Mouse (Mus musculus) induced T-regulatory cell, adult 2 months (primary cell): ENCODE results near the gene Tnfrsf13c.
A peak's percentile ranks its signal among the peaks of the same experiment; 100 is the strongest.
"Not testable (repeated sequence)": the region's sequence is repeated elsewhere in the genome, so short reads cannot be mapped to it uniquely, and the experiment has no call there.

Experiments
- DNase-seq: peaks from one replicate; pipeline ENCODE4 v3.0.0-alpha.2; 2012; ENCODE audit warnings: low read depth

Gene Tnfrsf13c

DNA sequence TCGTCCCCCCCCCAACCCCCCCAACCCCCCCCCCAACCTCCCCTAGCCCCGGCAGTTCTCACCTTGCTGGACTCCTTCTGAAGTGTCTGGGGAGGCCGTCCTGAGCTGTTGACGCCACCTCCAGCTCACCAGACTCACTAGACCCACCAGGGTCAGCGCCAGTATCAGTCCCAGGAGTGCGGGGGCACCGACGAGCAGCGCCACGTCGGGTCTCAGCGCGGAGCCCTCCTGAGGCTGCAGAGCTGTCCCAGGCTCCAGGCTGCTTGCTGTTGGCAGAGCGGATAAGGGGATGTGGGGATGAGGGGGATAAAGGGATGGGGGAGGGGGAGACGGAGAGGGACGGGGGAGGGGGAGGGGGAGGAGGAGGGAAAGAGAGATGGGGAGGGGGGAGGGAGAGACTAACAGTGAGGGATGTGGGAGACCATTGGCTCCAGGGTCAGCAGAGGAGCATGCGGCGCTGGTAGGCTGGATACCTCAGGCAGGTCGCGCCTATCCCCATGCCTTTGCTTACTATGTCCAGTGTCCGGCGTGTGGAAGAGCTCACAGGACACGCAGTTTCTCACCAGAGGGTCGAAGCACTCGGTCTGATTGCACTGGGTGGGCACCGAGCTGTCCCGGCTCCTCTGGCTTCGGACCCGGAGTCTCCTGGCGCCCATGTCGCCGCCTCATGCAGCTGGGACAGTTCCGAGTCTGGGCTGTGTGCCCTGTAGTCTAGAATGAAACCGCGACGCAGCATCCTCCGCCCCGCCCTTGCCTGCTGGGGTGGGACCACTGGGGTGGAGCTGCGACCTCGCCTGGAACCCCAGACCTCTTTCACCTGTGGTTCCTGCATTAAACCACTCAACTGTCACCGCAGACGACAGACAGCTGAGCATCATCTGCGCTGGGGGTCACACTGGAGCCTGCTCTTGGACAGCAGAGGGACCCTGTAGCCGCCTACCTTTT is at the start of gene Tnfrsf13c:
Tnfrsf13c (minus strand) TSS at position 713 of the 945 bp plus-strand sequence.
- DNase-seq, result peak; percentile 70

DNA sequence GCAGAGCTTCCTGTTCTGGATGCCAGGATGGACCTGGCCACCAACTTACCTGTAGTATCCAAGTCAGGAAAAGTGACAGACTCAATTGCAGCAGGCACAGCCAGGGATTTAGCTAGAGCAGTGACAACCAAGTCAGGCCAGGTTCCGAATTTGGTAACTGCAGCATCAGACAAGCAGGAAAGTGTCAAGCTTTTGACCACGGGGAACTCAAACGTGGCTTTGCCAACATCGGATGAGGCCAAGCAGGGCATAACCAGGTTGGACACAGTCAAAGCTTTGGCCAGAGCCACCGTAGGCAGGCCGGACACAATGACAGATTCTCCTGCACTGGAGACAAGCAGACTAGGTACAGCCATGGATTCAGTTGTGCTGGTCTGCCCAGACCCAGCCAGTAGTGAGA is 48.1 kb upstream of the Tnfrsf13c start:
- no peak for DNase-seq

DNA sequence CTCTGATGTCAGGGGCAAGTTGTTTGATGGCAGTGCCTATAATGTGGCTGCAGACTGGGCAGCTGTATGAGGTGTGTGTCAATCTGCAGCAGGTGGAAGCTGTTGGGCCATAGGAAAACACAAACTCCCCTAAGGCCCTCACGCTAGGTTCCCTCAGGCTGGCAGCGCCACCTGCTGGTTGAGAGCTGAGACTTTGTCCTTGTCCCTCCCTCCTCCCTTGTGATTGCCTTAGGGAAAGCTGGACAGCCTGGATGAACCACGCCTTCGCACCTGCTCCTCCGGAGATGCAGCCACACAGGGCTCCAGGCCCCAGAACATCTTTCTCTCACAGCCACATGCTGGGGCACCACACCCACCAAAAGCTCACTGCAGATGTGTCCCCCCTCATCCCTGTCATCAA is 47.0 kb upstream of the Tnfrsf13c start:
- peak; percentile 74 for DNase-seq

DNA sequence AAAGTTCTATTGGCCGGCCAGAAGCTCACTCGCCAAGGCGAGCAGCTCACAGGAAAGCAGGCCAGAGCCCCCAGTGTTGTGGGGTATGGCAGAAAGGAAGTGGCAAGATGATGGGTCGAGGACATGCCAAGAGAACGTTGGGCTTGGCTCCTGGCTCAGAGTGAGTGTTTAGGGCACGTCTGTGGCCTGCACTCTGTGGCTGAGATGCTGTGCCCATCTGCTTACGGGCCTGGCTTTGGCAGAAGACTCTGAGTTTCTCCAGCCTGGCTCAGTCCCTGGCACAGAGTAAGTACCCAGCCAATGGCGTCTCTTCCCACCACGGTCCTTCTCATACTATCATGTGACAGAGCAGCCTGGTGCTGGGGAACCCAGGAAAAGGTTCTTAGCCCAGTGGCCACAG is 44.6 kb upstream of the Tnfrsf13c start:
- no peak for DNase-seq

DNA sequence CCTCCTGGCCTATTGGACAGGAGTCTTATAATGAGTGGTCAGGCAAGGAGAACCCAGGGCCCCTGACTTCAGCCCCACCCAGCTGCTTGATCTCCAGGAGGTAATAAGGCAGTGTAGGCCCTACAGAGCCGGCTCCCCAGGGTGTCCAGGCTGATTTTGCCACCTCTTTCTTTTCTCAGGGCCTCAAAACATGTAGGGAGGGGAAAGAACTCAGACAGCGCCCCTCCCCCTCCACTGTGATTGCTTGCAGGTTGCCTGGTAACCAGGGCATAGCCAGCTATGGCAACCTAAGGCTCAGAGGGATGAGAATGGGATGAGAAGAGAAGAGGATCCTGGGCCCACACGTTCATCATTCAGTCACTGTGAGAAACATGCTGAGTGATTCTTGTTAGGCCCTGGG is 44.0 kb upstream of the Tnfrsf13c start:
- DNase-seq, result no peak

DNA sequence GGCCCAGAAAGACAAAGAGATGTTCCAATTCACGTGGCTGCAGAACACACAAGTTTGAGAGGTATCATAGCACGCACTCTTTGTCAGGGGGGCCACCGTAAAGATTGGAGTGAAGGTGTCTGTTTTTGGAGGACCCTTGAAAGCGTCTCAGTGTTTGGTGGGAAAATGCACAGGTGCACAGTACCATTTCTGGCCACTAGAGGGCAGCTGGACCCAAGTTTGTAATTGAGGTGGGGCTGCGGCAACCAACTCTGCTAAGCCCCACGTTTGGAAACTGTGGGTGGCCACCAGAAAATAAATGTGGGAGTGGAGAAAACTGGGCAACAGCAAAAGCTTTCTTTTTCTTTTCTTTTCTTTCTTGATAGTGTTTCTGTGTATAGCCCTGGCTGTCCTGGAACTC is 42.2 kb upstream of the Tnfrsf13c start:
- peak; percentile 81 for DNase-seq

DNA sequence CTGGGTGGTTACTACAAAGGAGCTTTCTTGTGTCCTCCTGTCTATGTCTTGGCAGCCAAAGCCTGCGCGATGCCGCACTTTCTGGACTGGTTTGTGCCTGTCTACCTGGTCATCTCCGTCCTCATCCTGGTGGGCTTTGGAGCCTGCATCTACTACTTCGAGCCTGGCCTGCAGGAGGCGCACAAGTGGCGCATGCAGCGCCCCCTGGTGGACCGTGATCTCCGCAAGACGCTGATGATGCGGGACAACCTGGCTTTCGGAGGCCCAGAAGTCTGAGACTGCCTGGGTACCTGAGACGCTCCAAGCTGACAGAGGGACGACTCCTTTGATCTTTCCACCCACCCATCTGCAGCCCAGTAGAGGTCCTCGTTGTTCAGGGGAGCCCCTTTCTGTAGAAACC is 35.3 kb upstream of the Tnfrsf13c start:
- DNase-seq, result peak; percentile 82

DNA sequence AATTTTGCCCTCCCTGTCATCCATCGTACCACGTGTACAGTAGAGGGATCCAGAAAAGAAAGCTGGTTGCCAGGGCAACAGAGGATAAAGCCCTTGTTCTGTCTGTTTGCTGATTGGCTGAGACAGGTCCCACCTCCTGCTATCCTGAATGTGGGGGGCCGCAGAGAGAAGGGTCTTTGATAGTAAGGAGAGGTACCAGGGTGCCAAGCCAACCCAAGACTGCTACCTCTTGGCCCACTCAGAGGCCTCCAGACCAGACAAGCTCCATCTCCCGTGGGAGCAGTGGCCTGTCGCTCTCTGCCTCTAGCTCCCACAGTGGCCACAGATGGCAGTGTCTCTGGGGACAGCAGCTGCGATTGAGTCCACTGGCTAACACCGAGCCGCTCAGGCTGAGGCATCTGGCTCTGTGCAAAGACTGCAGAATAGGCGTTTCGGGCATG is 31.8 kb upstream of the Tnfrsf13c start:
- no peak for DNase-seq

DNA sequence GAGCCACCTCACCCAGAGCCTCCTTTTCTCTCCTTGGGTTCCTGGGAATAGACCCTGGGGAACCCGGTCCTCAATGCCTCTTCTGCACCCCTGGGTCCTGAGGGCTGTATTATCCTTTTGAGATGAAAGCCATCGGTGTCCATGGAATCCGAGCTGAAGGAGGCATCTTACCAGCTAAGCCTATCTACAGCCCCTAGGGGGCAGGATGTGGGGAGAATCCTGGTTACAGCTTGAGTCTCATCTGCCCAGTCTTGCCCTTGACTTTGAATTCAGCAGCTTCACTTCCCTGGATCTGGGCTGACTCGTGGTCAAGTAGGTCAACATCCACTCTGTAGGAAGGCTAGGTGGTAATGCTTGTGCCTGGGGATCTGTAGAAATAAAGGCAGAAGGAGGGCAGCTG is 31.1 kb upstream of the Tnfrsf13c start:
- no peak for DNase-seq

DNA sequence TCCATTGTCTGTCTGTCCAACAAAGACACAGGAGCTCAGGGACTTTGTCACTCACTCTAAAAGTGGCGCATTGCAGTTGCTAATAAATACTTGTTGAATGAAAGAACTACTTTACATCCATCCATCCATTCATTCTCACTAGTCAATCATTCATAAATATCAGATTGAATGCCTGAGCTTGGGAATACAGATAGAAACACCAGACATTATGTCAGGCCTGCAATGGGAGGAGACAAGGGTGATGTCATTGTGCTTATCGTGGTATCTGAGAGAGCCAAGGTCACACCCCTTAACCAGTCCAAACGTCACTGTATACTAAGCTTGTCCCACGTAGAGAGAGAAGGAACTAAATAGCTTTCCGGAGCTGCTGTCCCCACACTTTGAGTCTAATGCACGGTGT is 27.9 kb upstream of the Tnfrsf13c start, which contains the start of gene 1500009C09Rik:
1500009C09Rik (plus strand) TSS at position 301 of the 400 bp plus-strand sequence.
- no peak for DNase-seq

DNA sequence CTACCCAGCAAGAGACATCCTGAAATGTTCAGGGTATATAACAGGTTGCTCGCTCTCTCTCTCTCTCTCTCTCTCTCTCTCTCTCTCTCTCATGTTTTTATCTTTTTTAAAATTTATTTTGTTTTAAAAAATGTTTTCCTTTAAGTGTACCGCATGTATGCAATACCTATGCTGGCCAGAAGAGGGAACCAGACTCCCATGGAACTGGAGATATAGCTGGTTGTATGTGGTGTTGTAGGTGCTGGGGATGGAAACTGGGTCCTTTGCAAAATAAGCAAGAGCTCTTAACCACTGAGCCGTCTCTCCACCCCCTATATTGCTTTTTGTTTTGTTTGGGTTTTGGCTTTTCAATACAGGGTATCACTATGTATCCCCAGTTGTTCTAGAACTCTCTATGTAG is 27.4 kb upstream of the Tnfrsf13c start:
- peak; percentile 51 for DNase-seq

DNA sequence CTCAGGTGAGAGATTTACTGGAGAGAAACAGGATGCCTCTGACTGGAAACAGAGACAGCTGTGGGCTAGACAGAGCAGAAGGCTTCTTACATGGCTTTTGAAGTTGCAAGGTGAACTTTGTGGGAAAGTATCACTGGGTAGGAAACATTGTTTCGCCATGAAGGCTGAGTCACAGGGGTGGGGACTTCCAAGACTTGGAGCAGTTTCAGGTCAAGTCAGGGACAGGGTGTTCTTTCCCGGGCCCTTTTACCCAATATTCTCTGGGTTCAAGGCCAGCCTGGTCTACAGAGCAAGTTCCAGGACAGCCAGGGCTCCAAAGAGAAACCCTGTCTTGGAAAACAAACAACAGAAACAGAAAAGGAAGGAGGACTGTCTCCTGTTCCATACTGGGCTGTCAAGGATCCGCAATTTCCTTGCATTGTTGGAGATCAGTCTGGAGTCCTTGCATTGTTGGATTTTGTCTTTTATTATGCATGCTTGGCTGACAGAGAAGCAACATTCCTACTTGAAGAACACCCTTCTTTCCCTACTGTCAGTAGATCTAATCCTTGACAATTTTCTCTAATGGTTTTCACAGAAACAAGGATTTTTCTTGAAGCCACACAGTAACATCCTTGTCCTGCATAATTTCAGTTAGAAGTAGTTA is 23.1 kb upstream of the Tnfrsf13c start:
- DNase-seq, result no peak

DNA sequence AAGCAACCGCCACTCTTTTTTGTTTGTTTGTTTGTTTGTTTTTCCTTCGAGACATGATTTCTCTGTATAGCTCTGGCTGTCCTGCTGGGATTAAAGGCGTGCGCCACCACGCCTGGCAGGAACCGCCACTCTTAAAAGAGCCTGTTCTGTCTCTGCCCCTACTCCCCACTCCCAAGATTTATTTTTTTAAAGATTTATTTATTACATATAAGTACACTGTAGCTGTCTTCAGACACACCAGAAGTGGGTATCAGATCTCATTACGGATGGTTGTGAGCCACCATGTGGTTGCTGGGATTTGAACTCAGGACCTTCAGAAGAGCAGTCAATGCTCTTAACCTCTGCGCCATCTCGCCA is 20.6 kb upstream of the Tnfrsf13c start:
- not testable (repeated sequence) for DNase-seq

DNA sequence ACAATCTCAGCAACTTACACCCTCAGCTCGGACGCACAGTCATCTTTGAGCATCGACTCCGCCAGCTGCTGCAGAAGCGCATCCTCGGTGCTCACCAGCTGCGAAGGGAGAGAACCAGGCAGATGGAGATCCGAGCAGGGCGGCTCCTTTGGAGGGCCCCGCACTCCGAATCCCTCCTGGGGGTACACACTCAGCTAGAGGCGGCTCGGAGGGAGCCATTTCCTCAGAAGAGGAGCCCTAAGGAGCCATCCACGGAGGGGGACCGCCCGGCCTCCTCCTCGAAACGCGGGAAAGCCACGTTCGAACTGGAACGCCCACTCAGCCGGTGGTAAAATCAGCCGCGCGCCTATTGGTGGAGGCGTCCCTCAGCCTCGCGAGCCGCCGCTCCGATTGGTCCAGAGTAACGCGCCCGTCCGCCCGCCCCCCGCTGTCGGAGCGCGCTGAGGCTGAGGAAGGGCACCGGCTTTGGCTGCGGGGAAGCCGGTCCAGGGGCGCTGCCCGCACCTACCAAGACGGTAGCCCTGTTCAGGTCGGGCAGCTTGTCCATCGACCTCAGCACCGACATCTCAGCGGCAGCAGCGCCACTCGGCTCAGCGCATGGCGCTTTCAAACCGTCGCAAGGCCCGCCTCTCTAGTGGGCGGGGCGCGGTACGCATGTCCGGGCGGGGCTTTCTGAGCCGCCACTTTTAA is 20.1 kb upstream of the Tnfrsf13c start, which contains the start of gene Cenpm:
Cenpm (minus strand) TSS at position 634 of the 690 bp plus-strand sequence.
- peak; percentile 97 for DNase-seq

DNA sequence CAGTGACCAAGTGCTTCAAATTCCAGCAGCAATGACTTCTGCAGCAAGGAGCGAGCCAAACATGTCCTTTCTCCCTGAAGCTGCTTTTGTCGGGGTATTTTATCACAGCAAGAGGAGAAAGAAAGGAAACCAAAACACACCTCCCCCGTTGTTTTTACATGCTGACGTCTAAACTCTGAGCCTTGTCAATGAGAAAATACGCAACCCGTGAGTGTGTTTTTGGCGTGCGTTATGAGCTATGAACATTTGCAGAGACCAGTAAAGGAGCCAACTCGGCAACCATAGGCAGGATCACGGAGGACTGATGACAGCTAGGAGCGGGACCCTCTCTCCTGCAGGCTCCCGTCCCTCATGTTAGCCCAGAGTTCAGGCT is 19.6 kb upstream of the Tnfrsf13c start:
- DNase-seq, result peak; percentile 73

DNA sequence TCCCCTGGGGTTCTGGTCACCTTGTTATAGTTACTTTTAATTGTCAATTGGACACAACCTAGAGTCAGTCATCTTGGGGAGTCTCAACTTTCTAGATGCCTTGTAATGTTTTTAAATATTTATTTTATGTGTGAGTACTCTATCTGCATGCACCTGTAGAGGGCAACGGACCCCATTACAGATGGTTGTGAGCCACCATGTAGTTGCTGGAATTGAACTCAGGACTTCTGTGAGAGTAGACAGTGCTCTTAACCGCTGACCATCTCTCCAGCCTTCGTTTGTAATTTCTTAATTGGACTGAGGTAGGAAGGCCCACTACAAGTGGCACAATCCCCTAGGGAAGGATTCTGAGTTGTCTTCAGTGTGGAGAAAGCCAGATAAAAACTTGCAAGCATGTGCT is 19.1 kb upstream of the Tnfrsf13c start:
- no peak for DNase-seq

DNA sequence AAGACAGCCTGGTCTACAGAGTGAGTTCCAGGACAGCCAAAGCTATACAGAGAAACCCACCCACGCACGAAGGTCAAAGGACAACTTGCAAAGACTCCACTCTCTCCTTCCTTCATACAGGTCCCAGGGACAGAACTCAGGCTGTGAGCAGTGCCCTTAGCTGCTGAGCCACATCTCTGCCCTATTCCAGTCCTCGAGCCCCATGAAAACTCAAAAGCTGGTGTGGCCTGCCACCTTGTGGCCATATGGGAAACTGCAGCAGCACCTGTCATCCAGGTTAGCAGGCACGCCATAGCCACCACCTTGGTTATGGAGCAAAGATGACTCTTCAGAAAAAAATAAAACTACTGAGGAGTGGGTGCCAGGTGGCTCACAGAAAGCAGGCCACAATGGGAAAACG is 12.4 kb upstream of the Tnfrsf13c start:
- DNase-seq, result peak; percentile 92

DNA sequence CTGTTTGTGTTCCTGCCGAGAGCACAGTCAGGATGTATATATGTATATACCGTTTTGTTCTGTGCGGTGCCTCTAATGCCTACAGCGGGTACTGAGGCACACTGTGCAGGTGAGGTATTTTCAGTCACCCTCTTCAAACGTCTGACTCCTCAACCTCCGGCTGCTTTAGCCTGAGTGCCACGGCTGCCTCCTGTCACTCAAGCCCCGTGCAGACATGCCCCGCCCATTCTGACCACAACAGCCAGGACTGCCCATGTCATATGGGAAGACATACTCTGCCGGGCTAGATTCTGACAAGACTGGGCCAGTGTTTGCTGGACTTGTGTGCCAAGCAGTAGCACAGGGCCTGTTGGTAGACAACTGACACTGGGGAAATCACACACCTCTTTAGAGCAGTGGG is 11.5 kb upstream of the Tnfrsf13c start:
- DNase-seq, result peak; percentile 41

DNA sequence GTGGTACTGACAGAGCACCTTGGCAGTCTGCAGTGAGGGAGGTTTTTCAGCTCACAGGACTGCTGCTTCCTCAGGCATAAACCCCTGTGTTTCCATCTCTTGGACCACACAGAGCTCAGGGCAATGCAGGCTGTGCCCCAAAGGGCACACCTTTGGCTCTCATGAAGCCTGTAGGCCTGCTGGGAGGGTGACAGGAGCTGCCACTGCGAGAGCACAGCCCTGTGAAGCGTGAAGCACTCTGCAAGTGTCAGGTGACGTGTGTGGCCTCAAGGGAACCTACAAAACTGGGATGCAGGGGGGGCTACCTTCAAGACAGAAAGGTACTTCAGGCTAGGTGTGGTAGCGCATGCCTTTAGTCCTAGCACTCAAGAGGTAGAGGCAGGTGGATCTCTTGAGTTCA is 8.5 kb upstream of the Tnfrsf13c start:
- no peak for DNase-seq

DNA sequence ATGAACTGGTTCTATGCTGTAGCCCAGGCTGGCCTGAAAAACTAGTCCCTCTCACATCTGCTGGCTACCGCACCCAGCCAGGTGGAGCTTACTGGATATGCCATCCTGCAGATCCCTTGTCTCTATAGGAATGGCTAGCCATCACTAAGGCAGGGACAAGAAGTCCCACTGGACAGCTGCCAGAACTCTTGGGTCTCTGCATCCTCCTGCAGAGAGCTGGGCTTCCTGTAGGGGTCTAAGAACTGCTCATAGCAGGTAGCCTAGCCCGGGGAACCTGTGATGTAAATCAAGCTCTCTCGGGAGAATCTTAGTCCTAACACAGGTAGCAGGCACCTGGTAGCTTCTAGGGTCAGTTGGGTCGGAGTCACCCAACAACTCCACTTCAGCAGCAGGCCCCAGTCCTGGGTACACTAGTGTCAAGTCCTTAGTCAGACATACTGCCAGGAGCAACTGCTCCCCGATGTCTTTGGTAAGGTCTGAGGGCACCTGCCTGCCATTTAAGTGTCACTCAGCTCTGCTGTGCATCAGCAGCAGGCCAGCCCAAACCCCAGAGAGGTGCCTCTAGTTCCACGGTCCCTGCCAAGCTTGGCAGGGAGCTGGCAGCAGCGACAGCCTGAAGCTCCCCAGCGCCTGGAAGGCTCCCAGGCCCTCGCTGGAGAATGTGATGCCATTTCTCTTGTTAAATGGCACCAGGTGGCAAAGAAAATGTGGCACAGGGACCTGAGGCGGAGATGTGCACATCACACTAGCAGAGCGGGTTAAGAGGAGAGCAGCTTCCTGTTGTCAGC is 7.6 kb upstream of the Tnfrsf13c start:
- DNase-seq, result no peak

DNA sequence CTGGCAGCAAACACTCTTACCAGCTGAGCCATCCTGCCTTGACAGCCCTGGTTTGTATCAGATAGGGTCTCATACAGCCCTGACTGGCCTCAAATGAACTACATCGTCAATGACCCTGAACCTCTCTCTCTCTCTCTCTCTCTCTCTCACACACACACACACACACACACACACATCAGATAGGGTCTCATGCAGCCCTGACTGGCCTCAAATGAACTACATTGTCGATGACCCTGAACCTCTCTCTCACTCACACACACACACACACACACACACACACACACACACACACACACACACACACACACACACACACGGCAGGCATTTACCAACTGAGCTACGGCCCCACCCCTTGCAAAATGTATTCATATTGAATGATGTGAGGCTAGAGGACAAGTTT is 6.9 kb upstream of the Tnfrsf13c start:
- no peak for DNase-seq

DNA sequence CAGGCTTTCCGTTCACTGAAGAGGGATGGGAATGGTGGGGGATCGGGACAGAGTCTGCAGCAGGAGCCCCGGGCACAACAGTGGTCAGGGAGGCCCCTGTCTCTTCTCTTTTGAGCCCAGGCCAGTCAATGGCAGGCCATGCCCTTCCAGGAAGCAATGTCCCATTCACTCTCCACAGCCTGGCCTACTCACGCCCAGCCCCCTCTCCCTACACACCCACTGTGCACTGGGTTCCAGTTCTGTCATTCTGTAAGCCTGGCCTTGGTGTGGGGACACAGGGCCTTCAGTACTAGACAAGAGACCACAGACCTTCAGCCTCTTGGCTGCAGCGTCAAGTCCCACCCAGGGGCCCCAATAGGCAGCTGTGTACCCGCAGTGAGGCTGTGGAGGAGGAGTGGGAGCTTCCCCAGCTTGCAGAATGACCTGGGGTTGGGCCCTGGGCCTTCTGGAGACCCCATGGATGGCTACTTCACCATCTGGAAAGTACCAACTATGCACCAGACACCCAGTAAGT is 6.0 kb upstream of the Tnfrsf13c start:
- DNase-seq, result no peak
